Mouse (Mus musculus): ENCODE results near the gene Fat3.

DNA sequence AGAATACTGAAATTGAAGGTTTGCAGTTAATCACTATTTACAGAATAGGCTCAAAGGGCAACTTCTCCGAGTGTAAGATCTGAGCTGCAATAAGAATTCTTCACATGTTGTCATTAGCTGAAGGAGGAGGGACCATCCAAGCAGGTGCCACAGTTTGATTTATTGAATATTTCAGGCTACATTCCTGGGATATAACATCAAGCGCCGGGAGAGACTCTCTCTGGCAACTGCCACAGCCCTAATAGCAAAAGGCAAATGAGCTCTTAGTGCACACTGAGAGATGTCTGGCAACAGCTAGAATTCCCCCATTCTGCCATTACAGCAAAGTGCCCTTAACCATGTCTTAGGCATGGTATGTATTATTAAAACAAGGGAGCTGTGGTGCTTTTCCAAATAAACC, 61.1 kb downstream of the Fat3 start:
- no peak for TF ChIP-seq CTCF (IDR thresholded peaks at IDR 0.05; ENCODE audit: low read depth)
- TF ChIP-seq EP300 (optimal IDR thresholded peaks at IDR 0.05): no peak
